In the genomic region with DNA sequence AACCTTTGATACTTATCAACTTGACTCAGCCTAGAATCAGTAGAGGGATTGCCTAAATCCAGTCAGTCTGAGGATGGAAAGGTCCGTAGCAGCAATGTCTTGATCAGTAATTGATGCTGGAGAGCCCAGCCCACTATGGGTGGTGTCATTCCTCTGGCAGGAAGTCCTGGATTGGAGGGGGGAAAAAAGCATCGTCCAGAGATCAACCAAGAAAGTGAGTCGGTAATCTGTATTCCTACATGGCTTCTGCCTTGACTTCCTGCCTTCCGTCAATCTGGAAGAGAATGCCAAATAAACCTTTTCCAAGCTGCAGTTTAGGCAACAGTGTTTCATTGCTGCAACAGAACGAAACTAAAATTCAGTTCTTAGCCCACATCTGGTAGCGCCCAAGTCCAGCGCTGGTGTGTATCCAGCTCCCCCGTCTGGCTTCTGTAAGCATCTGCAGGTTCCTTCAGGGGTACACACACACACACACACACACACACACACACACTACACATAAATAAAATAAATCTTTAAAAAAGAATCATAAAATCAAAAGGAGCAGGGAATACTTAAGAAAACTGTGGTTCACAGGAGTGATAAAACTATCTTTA, we compare ENCODE assay signal across 8 mouse cellular contexts. TPM values are rescaled to one million over a fixed set of nuclear protein-coding genes. Genes with fewer than 3 reads are reported as not detected.
DNase-seq lines count a peak whose midpoint lies in the region; ATAC-seq and TF ChIP-seq lines count a peak whose summit lies in the region.

No protein-coding gene starts in this region.

- no peak for TF ChIP-seq CTCF in lung, adult 2 months (IDR thresholded peaks at IDR 0.05; ENCODE audit: insufficient read depth, low read length)
- TF ChIP-seq CTCF in kidney, postnatal 0 days (IDR thresholded peaks at IDR 0.05; ENCODE audit: low read depth) = peak; percentile 15; the same call in 1 of the 2 replicates

- peaks cover 2% of the 10 kb centered on the region; the same call in 1 of the 2 replicates for H3K4me1 ChIP-seq in lung, adult 2 months (ENCODE audit: control insufficient read depth, insufficient read depth, low read length)
- peaks cover 4% of the 10 kb centered on the region; the same call in 1 of the 2 replicates for H3K4me1 ChIP-seq in kidney, postnatal 0 days (replicated peaks; ENCODE audit: insufficient read depth, low read length)
- H3K4me1 ChIP-seq in stomach, embryonic 14.5 days (ENCODE audit: control insufficient read depth, insufficient read depth, low read length) = no peaks in the 10 kb centered on the region

- H3K4me3 ChIP-seq in lung, adult 2 months (replicated peaks; ENCODE audit: extremely low read depth, low read depth, low read length) = no peak overlapping the region
- H3K4me3 ChIP-seq in kidney, postnatal 0 days (replicated peaks; ENCODE audit: low read depth, low read length) = peak overlapping the region; percentile 83
- H3K4me3 ChIP-seq in stomach, embryonic 14.5 days (ENCODE audit: low read depth, low read length) = peak overlapping the region; percentile 68

- TF ChIP-seq POLR2A in lung, adult 2 months (IDR thresholded peaks at IDR 0.05; ENCODE audit: borderline replicate concordance, extremely low read depth, low read depth, low read length) = no peak

- peak overlapping the region; percentile 77; the same call in 1 of the 2 replicates for H3K9ac ChIP-seq in kidney, postnatal 0 days (ENCODE audit: low read depth, low read length)
- 0 out of 2 replicates have a peak overlapping the region, but pooled peaks have one; percentile 71 for H3K9ac ChIP-seq in stomach, embryonic 14.5 days (replicated peaks; ENCODE audit: low read depth, low read length)

- no peaks in the 10 kb centered on the region for H3K27me3 ChIP-seq in kidney, postnatal 0 days (ENCODE audit: insufficient read depth, low read length)
- no peaks in the 10 kb centered on the region for H3K27me3 ChIP-seq in stomach, embryonic 14.5 days (ENCODE audit: control insufficient read depth, insufficient read depth, low read length)

- DNase-seq in CD4-positive, CD25-positive, alpha-beta regulatory T cell, adult 2 months (ENCODE audit: low read depth, low spot score) = peak; percentile 20
- DNase-seq in lung, postnatal 10 days = peak; percentile 8
- DNase-seq in lung, adult 2 months = no peak
- no peak for DNase-seq in kidney, postnatal 0 days (ENCODE audit: low spot score)
- DNase-seq in layer of hippocampus, postnatal 10 days (ENCODE audit: low spot score in 2 of 2) = no peak
- no peak for DNase-seq in c-Kit-positive CD71-positive TER-119-positive erythroid progenitor cells, embryonic 14.5 days (ENCODE audit: low spot score)

- H3K36me3 ChIP-seq in kidney, postnatal 0 days (ENCODE audit: insufficient read depth, low read length) = no peaks in the 10 kb centered on the region
- no peaks in the 10 kb centered on the region for H3K36me3 ChIP-seq in stomach, embryonic 14.5 days (ENCODE audit: control insufficient read depth, insufficient read depth, low read length)

- ATAC-seq in CD4-positive, CD25-positive, alpha-beta regulatory T cell, adult 4 months = no peak
- no peak for ATAC-seq in kidney, postnatal 0 days (replicated peaks; ENCODE audit: low FRiP score, low read depth)
- no peak for ATAC-seq in stomach, embryonic 14.5 days (ENCODE audit: insufficient number of reproducible peaks, insufficient read depth, low FRiP score, low read depth)

- H3K27ac ChIP-seq in kidney, postnatal 0 days = peak overlapping the region; percentile 80
- peak overlapping the region; percentile 70; the same call in 1 of the 2 replicates for H3K27ac ChIP-seq in stomach, embryonic 14.5 days (ENCODE audit: low read length)

- H3K4me2 ChIP-seq in kidney, postnatal 0 days (ENCODE audit: low read length) = peak overlapping the region; percentile 74
- H3K4me2 ChIP-seq in stomach, embryonic 14.5 days (replicated peaks; ENCODE audit: low read depth, low read length) = peak overlapping the region; percentile 78

- no peaks in the 10 kb centered on the region for H3K9me3 ChIP-seq in kidney, postnatal 0 days (replicated peaks; ENCODE audit: low read length)
- no peaks in the 10 kb centered on the region for H3K9me3 ChIP-seq in stomach, embryonic 14.5 days (ENCODE audit: control insufficient read depth, low read depth, low read length)

- 61% methylated on average over 8 of the region's 8 CpGs for WGBS in lung, adult 2 months
- 80% methylated on average over 8 of the region's 8 CpGs for WGBS in kidney, postnatal 0 days
- 80% methylated on average over 8 of the region's 8 CpGs for WGBS in stomach, embryonic 14.5 days

RNA-seq across cellular contexts. Expression of a gene that starts 1.0 kb away (rescaled TPM):
- 1 to 10 TPM; 2.0 to 2.3 TPM for polyA plus RNA-seq in CD4-positive, CD25-positive, alpha-beta regulatory T cell, adult 4 months (2017; shearing (Covaris generic))
- polyA plus RNA-seq in lung, adult 2 months (2012; rRNA removed) = 2.7 and 3.2 TPM in 2 replicates
- polyA plus RNA-seq in kidney, postnatal 0 days (2015; fragmentation: Nextera tagmentation; extraction: Ambion mirVana) = 23.8 and 27.3 TPM in 2 replicates
- 19.0 and 20.0 TPM in 2 replicates for polyA plus RNA-seq in stomach, embryonic 14.5 days (2014; fragmentation: Nextera tagmentation; extraction: Ambion mirVana)
- total RNA-seq in layer of hippocampus, postnatal 10 days (2021) = 1 to 10 TPM; 8.2 to 8.9 TPM

RNA-seq across cellular contexts. Expression of a gene that starts 11.8 kb away (rescaled TPM):
- 10 to 100 TPM; 25.9 to 28.4 TPM for polyA plus RNA-seq in CD4-positive, CD25-positive, alpha-beta regulatory T cell, adult 4 months (2017; shearing (Covaris generic))
- polyA plus RNA-seq in lung, adult 2 months (2012; rRNA removed) = 2.6 and 3.7 TPM in 2 replicates
- polyA plus RNA-seq in kidney, postnatal 0 days (2015; fragmentation: Nextera tagmentation; extraction: Ambion mirVana) = 48.4 and 49.4 TPM in 2 replicates
- polyA plus RNA-seq in stomach, embryonic 14.5 days (2014; fragmentation: Nextera tagmentation; extraction: Ambion mirVana) = 45.9 and 46.2 TPM in 2 replicates
- 10 to 100 TPM; 19.5 to 20.7 TPM for total RNA-seq in layer of hippocampus, postnatal 10 days (2021)

Comparison
In these comparisons a context has a peak if more than half of its experiments do, and no peak if none do; other contexts are left out.
1. DNase-seq: peak in CD4-positive, CD25-positive, alpha-beta regulatory T cell, adult 2 months (single experiment) and lung, postnatal 10 days (single experiment); none in lung, adult 2 months (single experiment), kidney, postnatal 0 days (single experiment), layer of hippocampus, postnatal 10 days (0 of 2) and c-Kit-positive CD71-positive TER-119-positive erythroid progenitor cells, embryonic 14.5 days (single experiment).